Mouse (Mus musculus): ENCODE data around the gene Lsp1. TPM values are rescaled to one million over a fixed set of nuclear protein-coding genes. Genes with fewer than 3 reads are reported as not detected.

Gene Lsp1
- total RNA-seq (2014; fragmentation: Nextera tagmentation) (0.78 TPM in 1 of 2 replicates, not detected in the other), total RNA-seq (2017) (0.16 and 0.41 TPM in 2 replicates), polyA plus RNA-seq (2012) (0.09 TPM in 2 replicates)

DNA sequence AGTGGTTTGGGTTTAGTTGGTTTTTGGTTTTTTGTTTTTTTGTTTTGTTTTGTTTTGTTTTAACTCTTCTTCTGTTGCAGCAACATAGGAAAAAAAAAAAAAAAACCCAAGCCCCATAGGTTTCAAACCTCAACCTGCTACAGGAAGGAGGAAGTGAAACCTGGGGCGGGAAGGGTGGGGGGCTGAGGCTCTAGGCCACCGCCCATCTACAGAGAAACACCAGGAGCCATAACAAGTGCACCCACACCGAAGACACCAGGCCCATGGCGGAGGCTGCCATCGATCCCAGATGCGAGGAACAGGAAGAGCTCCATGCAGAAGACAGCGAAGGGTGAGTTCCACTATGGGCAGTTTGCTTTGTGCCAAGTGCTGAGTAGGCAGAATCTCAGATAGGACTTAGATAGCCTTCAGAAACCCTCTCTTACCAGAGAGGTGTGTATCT lies at the start of gene Lsp1:
Gene Lsp1 (plus strand): TSS at position 174 of the 442 bp plus-strand sequence.
- ATAC-seq (ENCODE audit: extremely low read depth, insufficient number of reproducible peaks, low FRiP score, poor library complexity, severe bottlenecking) (no peak), DNase-seq (ENCODE audit: low spot score) (no peak)
- Histone ChIP-seq H3K9me3 (replicated peaks) (no peaks in the 10 kb centered on the region), H3K36me3 (replicated peaks) (no peaks in the 10 kb centered on the region), H3K4me3 (ENCODE audit: low read depth, low read length) (no peak within 1 kb of the TSS), H3K4me1 (ENCODE audit: insufficient read depth, low read depth, low read length) (no peaks in the 10 kb centered on the region; the same call in 1 of the 2 replicates), H3K27me3 (ENCODE audit: insufficient read depth, low read length) (peaks cover 26% of the 10 kb centered on the region)
- TF ChIP-seq GATA2 (IDR thresholded peaks at IDR 0.05; ENCODE audit: borderline replicate concordance, low read depth, low read length) = no peak
- no peak for TF ChIP-seq CTCF (IDR thresholded peaks at IDR 0.05; ENCODE audit: low read depth, low read length)
- no peak for TF ChIP-seq POLR2AphosphoS5 (IDR thresholded peaks at IDR 0.05; ENCODE audit: insufficient replicate concordance, low read depth, low read length)
- no peak for TF ChIP-seq TAL1 (conservative IDR thresholded peaks at IDR 0.05; ENCODE audit: low read depth, low read length)
- no peak for TF ChIP-seq GATA1 (IDR thresholded peaks at IDR 0.05; ENCODE audit: borderline replicate concordance, low read length)

DNA sequence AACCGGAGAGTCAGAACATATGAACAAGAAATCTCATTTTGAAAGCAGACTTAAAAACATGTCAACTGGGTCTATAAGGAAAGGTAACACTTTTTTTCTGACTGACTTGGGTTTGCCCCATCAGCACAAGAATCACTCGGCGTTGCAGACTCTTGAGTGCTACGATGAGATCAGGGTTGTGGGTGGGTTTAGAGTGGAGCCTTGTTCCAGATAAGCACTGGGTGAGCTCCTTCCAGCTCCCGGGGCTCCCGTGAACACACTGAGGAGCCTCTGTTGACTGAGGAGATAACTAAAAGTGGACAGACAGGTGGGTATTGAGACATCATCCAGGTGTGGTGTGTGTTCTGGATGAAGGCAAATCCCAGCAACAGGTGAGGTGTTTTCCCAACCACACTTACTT lies 47.3 kb upstream of the Lsp1 start:
- DNase-seq (ENCODE audit: low spot score) = no peak

DNA sequence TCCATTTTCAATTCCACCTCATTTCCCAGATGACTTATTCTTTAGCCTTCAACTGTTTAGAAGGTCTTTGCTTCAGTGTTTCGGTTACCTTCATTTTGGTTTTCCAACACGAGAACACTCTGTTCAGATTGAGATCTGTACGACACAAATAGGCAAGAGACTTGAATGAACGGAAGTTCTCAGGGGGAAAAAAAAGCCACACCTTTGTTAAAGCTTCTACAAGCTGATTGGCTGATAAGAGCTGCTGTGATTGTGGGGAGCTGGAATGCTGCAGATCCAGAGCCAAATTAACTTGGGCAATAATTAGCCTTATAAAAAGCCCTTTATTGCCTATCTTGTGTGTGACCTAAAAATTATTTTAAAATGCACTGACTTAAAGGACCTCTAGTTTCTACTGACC lies 45.3 kb upstream of the Lsp1 start:
- no peak overlapping the region for H3K4me3 ChIP-seq (ENCODE audit: low read depth, low read length)
- no peaks in the 10 kb centered on the region for H3K36me3 ChIP-seq (replicated peaks)
- ATAC-seq (ENCODE audit: extremely low read depth, insufficient number of reproducible peaks, low FRiP score, poor library complexity, severe bottlenecking) (no peak), DNase-seq (ENCODE audit: low spot score) (no peak)
- H3K4me1 ChIP-seq (ENCODE audit: insufficient read depth, low read depth, low read length) = peaks cover 29% of the 10 kb centered on the region
- no peaks in the 10 kb centered on the region for H3K27me3 ChIP-seq (ENCODE audit: insufficient read depth, low read length)
- no peak for TF ChIP-seq GATA2 (IDR thresholded peaks at IDR 0.05; ENCODE audit: borderline replicate concordance, low read depth, low read length)
- no peak for TF ChIP-seq GATA1 (IDR thresholded peaks at IDR 0.05; ENCODE audit: borderline replicate concordance, low read length)
- TF ChIP-seq CTCF (IDR thresholded peaks at IDR 0.05; ENCODE audit: low read depth, low read length) = no peak
- TF ChIP-seq POLR2AphosphoS5 (IDR thresholded peaks at IDR 0.05; ENCODE audit: insufficient replicate concordance, low read depth, low read length) = no peak
- no peak for TF ChIP-seq TAL1 (conservative IDR thresholded peaks at IDR 0.05; ENCODE audit: low read depth, low read length)
- no peaks in the 10 kb centered on the region for H3K9me3 ChIP-seq (replicated peaks)

More for the DNA sequence above, 47.3 kb upstream of the Lsp1 start:
- H3K36me3 ChIP-seq (replicated peaks) = no peaks in the 10 kb centered on the region
- ATAC-seq (ENCODE audit: extremely low read depth, insufficient number of reproducible peaks, low FRiP score, poor library complexity, severe bottlenecking) = no peak
- no peaks in the 10 kb centered on the region for H3K27me3 ChIP-seq (ENCODE audit: insufficient read depth, low read length)
- TF ChIP-seq CTCF (IDR thresholded peaks at IDR 0.05; ENCODE audit: low read depth, low read length) = no peak
- TF ChIP-seq POLR2AphosphoS5 (IDR thresholded peaks at IDR 0.05; ENCODE audit: insufficient replicate concordance, low read depth, low read length) = no peak
- TF ChIP-seq TAL1 (conservative IDR thresholded peaks at IDR 0.05; ENCODE audit: low read depth, low read length) = no peak
- TF ChIP-seq GATA2 (IDR thresholded peaks at IDR 0.05; ENCODE audit: borderline replicate concordance, low read depth, low read length) = no peak
- no peak for TF ChIP-seq GATA1 (IDR thresholded peaks at IDR 0.05; ENCODE audit: borderline replicate concordance, low read length)
- H3K9me3 ChIP-seq (replicated peaks) = no peaks in the 10 kb centered on the region
- peaks cover 29% of the 10 kb centered on the region for H3K4me1 ChIP-seq (ENCODE audit: insufficient read depth, low read depth, low read length)
- H3K4me3 ChIP-seq (ENCODE audit: low read depth, low read length) = no peak overlapping the region

DNA sequence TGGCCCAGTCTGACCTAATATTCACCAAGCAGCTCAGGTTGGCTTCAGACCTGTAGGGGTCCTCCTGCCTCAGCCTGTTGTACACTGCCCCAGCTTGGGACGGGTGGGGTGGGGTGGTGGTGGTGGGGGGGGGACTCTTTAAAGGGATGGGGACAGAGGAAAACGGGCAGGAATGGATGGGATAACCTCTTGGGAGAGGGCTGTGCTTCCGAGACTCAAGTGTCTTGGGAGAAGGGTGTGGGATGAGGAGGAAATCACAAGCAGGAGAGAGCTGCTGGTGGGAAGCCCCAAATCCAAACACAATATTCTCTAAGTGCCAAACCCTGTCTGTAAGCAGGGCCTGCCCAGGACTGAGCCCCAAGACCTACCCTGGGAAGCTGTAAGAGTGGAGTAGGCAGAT lies 44.4 kb upstream of the Lsp1 start:
- TF ChIP-seq POLR2AphosphoS5 (IDR thresholded peaks at IDR 0.05; ENCODE audit: insufficient replicate concordance, low read depth, low read length) (no peak), GATA2 (IDR thresholded peaks at IDR 0.05; ENCODE audit: borderline replicate concordance, low read depth, low read length) (no peak), CTCF (IDR thresholded peaks at IDR 0.05; ENCODE audit: low read depth, low read length) (no peak), GATA1 (IDR thresholded peaks at IDR 0.05; ENCODE audit: borderline replicate concordance, low read length) (no peak), TAL1 (conservative IDR thresholded peaks at IDR 0.05; ENCODE audit: low read depth, low read length) (no peak)
- H3K36me3 ChIP-seq (replicated peaks) = no peaks in the 10 kb centered on the region
- no peaks in the 10 kb centered on the region for H3K9me3 ChIP-seq (replicated peaks)
- H3K4me1 ChIP-seq (ENCODE audit: insufficient read depth, low read depth, low read length) = peaks cover 37% of the 10 kb centered on the region
- DNase-seq (ENCODE audit: low spot score) = no peak
- ATAC-seq (ENCODE audit: extremely low read depth, insufficient number of reproducible peaks, low FRiP score, poor library complexity, severe bottlenecking) = no peak
- H3K27me3 ChIP-seq (ENCODE audit: insufficient read depth, low read length) = no peaks in the 10 kb centered on the region
- H3K4me3 ChIP-seq (ENCODE audit: low read depth, low read length) = no peak overlapping the region

DNA sequence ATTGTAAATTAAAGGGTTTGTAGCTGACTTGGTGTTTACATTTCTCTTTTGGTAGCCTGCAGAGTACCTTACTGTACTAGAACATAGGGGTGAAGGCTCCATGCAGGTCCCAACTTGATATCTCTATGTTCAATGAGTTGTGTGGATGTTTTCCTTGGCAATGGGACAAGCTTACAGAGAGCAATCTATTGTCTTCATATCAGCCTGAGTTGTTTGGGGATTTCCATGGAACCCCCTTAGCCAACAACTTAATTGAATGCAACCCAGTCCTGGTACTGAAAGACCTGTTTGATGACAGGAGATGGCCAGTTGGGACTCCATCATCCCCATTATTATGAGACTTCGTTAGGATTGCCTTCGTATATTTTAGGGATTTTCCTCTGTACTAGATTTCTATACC lies 42.6 kb upstream of the Lsp1 start:
- ATAC-seq (ENCODE audit: extremely low read depth, insufficient number of reproducible peaks, low FRiP score, poor library complexity, severe bottlenecking) (no peak), DNase-seq (ENCODE audit: low spot score) (no peak)
- H3K4me1 ChIP-seq (ENCODE audit: insufficient read depth, low read depth, low read length) = peaks cover 49% of the 10 kb centered on the region
- H3K36me3 ChIP-seq (replicated peaks) = no peaks in the 10 kb centered on the region
- no peak overlapping the region for H3K4me3 ChIP-seq (ENCODE audit: low read depth, low read length)
- TF ChIP-seq POLR2AphosphoS5 (IDR thresholded peaks at IDR 0.05; ENCODE audit: insufficient replicate concordance, low read depth, low read length) (no peak), GATA2 (IDR thresholded peaks at IDR 0.05; ENCODE audit: borderline replicate concordance, low read depth, low read length) (no peak), CTCF (IDR thresholded peaks at IDR 0.05; ENCODE audit: low read depth, low read length) (no peak), GATA1 (IDR thresholded peaks at IDR 0.05; ENCODE audit: borderline replicate concordance, low read length) (no peak), TAL1 (conservative IDR thresholded peaks at IDR 0.05; ENCODE audit: low read depth, low read length) (no peak)
- H3K27me3 ChIP-seq (ENCODE audit: insufficient read depth, low read length) = no peaks in the 10 kb centered on the region
- H3K9me3 ChIP-seq (replicated peaks) = no peaks in the 10 kb centered on the region

DNA sequence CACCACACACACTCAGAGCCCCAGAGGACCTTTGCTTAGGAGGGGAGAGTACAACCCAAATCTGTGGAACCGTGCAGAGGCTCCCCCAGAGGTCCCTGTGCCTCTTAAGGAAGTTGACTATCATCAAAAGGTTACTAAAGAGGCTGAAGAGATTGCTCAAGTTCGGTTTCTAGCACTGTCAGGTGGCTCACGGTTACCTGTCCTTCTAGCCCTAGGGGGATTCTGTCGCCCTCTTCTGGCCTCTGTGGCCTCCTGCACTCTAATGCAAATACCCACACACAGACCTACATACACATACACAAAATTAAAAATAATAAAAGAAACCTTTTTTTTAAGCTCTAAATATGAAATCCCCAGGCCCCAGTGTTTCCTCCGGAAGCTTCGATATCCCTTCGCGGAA lies 41.9 kb upstream of the Lsp1 start:
- TF ChIP-seq POLR2AphosphoS5 (IDR thresholded peaks at IDR 0.05; ENCODE audit: insufficient replicate concordance, low read depth, low read length) (no peak), CTCF (IDR thresholded peaks at IDR 0.05; ENCODE audit: low read depth, low read length) (no peak), GATA1 (IDR thresholded peaks at IDR 0.05; ENCODE audit: borderline replicate concordance, low read length) (no peak), TAL1 (conservative IDR thresholded peaks at IDR 0.05; ENCODE audit: low read depth, low read length) (no peak), GATA2 (IDR thresholded peaks at IDR 0.05; ENCODE audit: borderline replicate concordance, low read depth, low read length) (no peak)
- ATAC-seq (ENCODE audit: extremely low read depth, insufficient number of reproducible peaks, low FRiP score, poor library complexity, severe bottlenecking) = no peak
- no peaks in the 10 kb centered on the region for H3K36me3 ChIP-seq (replicated peaks)

More for the DNA sequence above, 41.9 kb upstream of the Lsp1 start:
- Histone ChIP-seq H3K9me3 (replicated peaks) (no peaks in the 10 kb centered on the region), H3K4me1 (ENCODE audit: insufficient read depth, low read depth, low read length) (peaks cover 49% of the 10 kb centered on the region), H3K27me3 (ENCODE audit: insufficient read depth, low read length) (no peaks in the 10 kb centered on the region), H3K4me3 (ENCODE audit: low read depth, low read length) (no peak overlapping the region)
- DNase-seq (ENCODE audit: low spot score) = no peak

Measured in G1E (cell line).